Mouse (Mus musculus): Measurements from ENCODE around the gene Prex1.
"Not testable (repeated sequence)": the region's sequence is repeated elsewhere in the genome, so short reads cannot be mapped to it uniquely, and the experiment has no call there.

The Prex1 gene

DNA sequence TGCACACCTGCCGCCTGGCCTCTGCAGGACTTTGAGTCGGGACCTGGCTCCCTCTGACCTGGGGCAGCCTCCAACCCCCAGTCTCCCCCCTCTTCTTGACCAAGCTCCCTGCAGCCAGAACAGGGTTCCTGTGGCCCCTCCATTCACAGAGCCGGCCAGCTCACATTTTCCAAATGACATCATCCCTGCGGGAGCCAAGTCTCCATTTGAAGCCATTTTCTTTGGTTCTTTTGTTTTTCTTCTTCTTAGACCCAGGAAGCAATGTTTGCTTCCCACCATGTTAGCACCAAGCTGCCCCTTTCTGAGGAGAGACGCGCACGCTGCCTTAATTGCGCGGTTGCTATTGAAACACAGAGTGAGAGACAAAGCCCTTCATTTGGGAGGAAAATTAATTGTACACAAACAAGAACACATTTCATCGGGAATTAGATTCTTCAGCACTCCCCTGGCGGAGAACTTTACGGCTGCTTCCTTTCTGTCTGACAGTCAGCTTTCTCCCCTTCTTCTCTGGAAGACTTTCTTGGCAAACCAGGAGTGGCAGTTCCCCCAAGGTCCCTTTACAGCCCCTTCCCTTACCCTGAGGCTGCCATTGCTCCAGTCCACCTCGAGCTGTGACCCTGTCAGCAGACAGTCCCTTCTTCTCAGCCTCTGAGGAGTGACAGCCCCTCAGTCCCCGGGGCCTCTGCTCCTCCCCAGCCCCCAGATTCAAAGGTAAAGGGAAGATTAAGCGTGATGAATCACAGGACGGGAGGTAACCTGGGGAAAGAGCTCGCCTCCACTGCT lies 196.0 kb downstream of the Prex1 start:
- not testable (repeated sequence) for DNase-seq (ENCODE audit: low spot score in 2 of 2)

DNA sequence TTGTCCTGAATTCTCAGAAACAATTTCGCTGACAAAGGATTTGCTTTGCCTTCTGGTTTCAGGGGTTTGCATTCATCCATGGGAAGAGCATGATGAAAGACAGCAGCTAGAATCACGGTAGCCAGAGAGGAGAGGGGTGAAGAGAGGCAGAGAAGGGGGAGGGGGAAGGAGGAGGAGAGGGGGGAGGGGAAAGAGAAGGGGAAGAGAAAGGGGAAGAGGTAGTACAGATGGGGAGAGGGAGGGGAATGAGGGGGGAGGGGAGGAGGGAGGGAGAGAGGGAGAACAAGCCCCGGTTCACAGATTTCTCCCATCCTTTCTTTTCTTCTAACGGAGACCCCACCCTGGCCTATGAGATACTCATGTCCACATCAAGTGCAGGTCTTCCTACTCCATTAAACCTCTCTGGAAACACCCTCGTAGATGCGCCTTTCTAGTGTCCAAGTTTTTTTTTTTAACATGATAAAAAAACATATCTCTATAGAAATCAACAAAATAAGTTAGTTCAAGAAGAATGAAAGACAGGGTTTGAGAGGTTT lies 196.7 kb downstream of the Prex1 start:
- DNase-seq (ENCODE audit: low spot score in 2 of 2), result no peak
